Mouse (Mus musculus): Measurements from ENCODE around the gene Rnls. TPM values are rescaled to one million over a fixed set of nuclear protein-coding genes. Genes with fewer than 3 reads are reported as not detected.

Rnls gene
- total RNA-seq, 2 experiments from 2014 or later: 7.9 to 9.1 TPM

- DNase-seq: no peak
Measured at GRCm38 (mm10) chr19:33264224-33264993, 127.7 kb downstream of the Rnls start.

- no peak for DNase-seq
Measured at GRCm38 (mm10) chr19:33262421-33262820, 129.7 kb downstream of the Rnls start.

- no peak for DNase-seq
Measured at GRCm38 (mm10) chr19:33259164-33259563, 132.9 kb downstream of the Rnls start.

GRCm38 (mm10) chr19:33253893-33254292 lies 138.2 kb downstream of the Rnls start:
- no peak for DNase-seq

GRCm38 (mm10) chr19:33252226-33252625 lies 139.9 kb downstream of the Rnls start:
- no peak for DNase-seq

GRCm38 (mm10) chr19:33244196-33244595 lies 147.9 kb downstream of the Rnls start:
- no peak for DNase-seq

GRCm38 (mm10) chr19:33240386-33240785 lies 151.7 kb downstream of the Rnls start:
- no peak for DNase-seq

GRCm38 (mm10) chr19:33232902-33233301 lies 159.2 kb downstream of the Rnls start:
- DNase-seq: no peak

GRCm38 (mm10) chr19:33231303-33231702 lies 160.8 kb downstream of the Rnls start:
- no peak for DNase-seq

GRCm38 (mm10) chr19:33227004-33227403 lies 165.1 kb downstream of the Rnls start:
- DNase-seq: no peak

GRCm38 (mm10) chr19:33225858-33226705 lies 166.0 kb downstream of the Rnls start:
- DNase-seq: no peak

GRCm38 (mm10) chr19:33225002-33225376 lies 167.1 kb downstream of the Rnls start:
- no peak for DNase-seq

GRCm38 (mm10) chr19:33224181-33225001 lies 167.7 kb downstream of the Rnls start:
- peak; percentile 46 for DNase-seq

- no peak for DNase-seq
Measured at GRCm38 (mm10) chr19:33223766-33224165, 168.3 kb downstream of the Rnls start.

- DNase-seq: peak; percentile 28
Measured at GRCm38 (mm10) chr19:33223276-33223675, 168.8 kb downstream of the Rnls start.

GRCm38 (mm10) chr19:33222595-33223223 lies 169.4 kb downstream of the Rnls start:
- no peak for DNase-seq

GRCm38 (mm10) chr19:33217791-33218300 lies 174.2 kb downstream of the Rnls start:
- no peak for DNase-seq

GRCm38 (mm10) chr19:33209709-33210108 lies 182.4 kb downstream of the Rnls start:
- DNase-seq: no peak

- DNase-seq: no peak
Measured at GRCm38 (mm10) chr19:33207991-33208390, 184.1 kb downstream of the Rnls start.

- no peak for DNase-seq
Measured at GRCm38 (mm10) chr19:33205389-33205788, 186.7 kb downstream of the Rnls start.

- no peak for DNase-seq
Measured at GRCm38 (mm10) chr19:33202422-33202821, 189.7 kb downstream of the Rnls start.

- DNase-seq: no peak
Measured at GRCm38 (mm10) chr19:33201181-33201580, 190.9 kb downstream of the Rnls start.

Measured in gastrocnemius, postnatal 25 days (tissue).